Comparison of ENCODE assay signal across 8 mouse cellular contexts in genomic region chr12:72104525-72105281, GRCm38 (mm10). TPM values are rescaled to one million over a fixed set of nuclear protein-coding genes. Genes with fewer than 3 reads are reported as not detected.
A peak's percentile ranks its signal among the peaks of the same experiment; 100 is the strongest.
DNase-seq lines count a peak whose midpoint lies in the region; ATAC-seq lines count a peak whose summit lies in the region.

No protein-coding gene starts in this region.

- WGBS in embryonic facial prominence, embryonic 13.5 days = 35% methylated on average over 14 of the region's 14 CpGs
- WGBS in midbrain, embryonic 10.5 days = 32% methylated on average over 14 of the region's 14 CpGs

- 0 out of 2 replicates have a peak, but pooled peaks have one; percentile 15 for ATAC-seq in embryonic facial prominence, embryonic 13.5 days (ENCODE audit: insufficient number of reproducible peaks, insufficient read depth, low FRiP score, low TSS enrichment, low read depth)

- H3K4me3 ChIP-seq in embryonic facial prominence, embryonic 13.5 days = no peak overlapping the region
- no peak overlapping the region for H3K4me3 ChIP-seq in midbrain, embryonic 10.5 days

- intact Hi-C loops in left cerebral cortex, postnatal 25 days (cut with DNase I) = loop anchor here (2.0 to 5.0 kb wide), 5 partner anchors 108 to 322 kb away; no protein-coding TSS in a partner anchor

- H3K27me3 ChIP-seq in embryonic facial prominence, embryonic 13.5 days = no peaks in the 10 kb centered on the region
- no peaks in the 10 kb centered on the region for H3K27me3 ChIP-seq in midbrain, embryonic 10.5 days (ENCODE audit: low read depth, poor library complexity, severe bottlenecking)

- H3K9ac ChIP-seq in embryonic facial prominence, embryonic 13.5 days = peak overlapping the region; percentile 36; the same call in 1 of the 2 replicates

- H3K4me2 ChIP-seq in embryonic facial prominence, embryonic 13.5 days = no peak overlapping the region

- no peaks in the 10 kb centered on the region for H3K9me3 ChIP-seq in embryonic facial prominence, embryonic 13.5 days
- no peaks in the 10 kb centered on the region for H3K9me3 ChIP-seq in midbrain, embryonic 10.5 days (replicated peaks)

- peak; percentile 52 to 60 for DNase-seq in B cell, adult 2 months
- peak; percentile 73 for DNase-seq in adrenal gland, postnatal 10 days
- DNase-seq in heart, adult 8-10 months (ENCODE audit: low spot score) = peak; percentile 80
- DNase-seq in kidney, adult 11 months = peak; percentile 33
- peak; percentile 60 to 86 for DNase-seq in left cerebral cortex, postnatal 25 days (ENCODE audit: low spot score in 2 of 2)
- DNase-seq in midbrain, embryonic 10.5 days (ENCODE audit: low spot score) = peak; percentile 45
- DNase-seq in right cerebral cortex, postnatal 25 days = peak; percentile 52

- peaks cover 12% of the 10 kb centered on the region for H3K36me3 ChIP-seq in embryonic facial prominence, embryonic 13.5 days
- peaks cover 21% of the 10 kb centered on the region for H3K36me3 ChIP-seq in midbrain, embryonic 10.5 days

- H3K4me1 ChIP-seq in embryonic facial prominence, embryonic 13.5 days = no peaks in the 10 kb centered on the region
- no peaks in the 10 kb centered on the region for H3K4me1 ChIP-seq in midbrain, embryonic 10.5 days

- no peak overlapping the region for H3K27ac ChIP-seq in embryonic facial prominence, embryonic 13.5 days
- H3K27ac ChIP-seq in midbrain, embryonic 10.5 days (replicated peaks) = no peak overlapping the region

RNA-seq across cellular contexts. Expression of gene Jkamp, which starts 19.3 kb away (rescaled TPM):
- total RNA-seq in adrenal gland, postnatal 10 days (2021) = 10 to 100 TPM; 39.6 to 42.9 TPM
- polyA plus RNA-seq in embryonic facial prominence, embryonic 13.5 days (2015; fragmentation: Nextera tagmentation; extraction: Ambion mirVana) = 75.3 and 85.3 TPM in 2 replicates
- 10 to 100 TPM; 21.1 to 24.8 (median 22.8) TPM for total RNA-seq in heart, adult 8-10 months (2022)
- 10 to 100 TPM; 54.8 to 55.5 TPM for total RNA-seq in left cerebral cortex, postnatal 25 days (2021)
- 84.5 and 102 TPM in 2 replicates for polyA plus RNA-seq in midbrain, embryonic 10.5 days (2016; fragmentation: Nextera tagmentation; extraction: Ambion mirVana)

RNA-seq across cellular contexts. Expression of gene L3hypdh, which starts 19.5 kb away (rescaled TPM):
- 10 to 100 TPM; 31.0 to 37.3 TPM for total RNA-seq in adrenal gland, postnatal 10 days (2021)
- 21.9 and 23.4 TPM in 2 replicates for polyA plus RNA-seq in embryonic facial prominence, embryonic 13.5 days (2015; fragmentation: Nextera tagmentation; extraction: Ambion mirVana)
- total RNA-seq in heart, adult 8-10 months (2022) = 1 to 10 TPM; 4.9 to 9.1 (median 8.1) TPM
- 1 to 10 TPM; 2.6 to 3.4 TPM for total RNA-seq in left cerebral cortex, postnatal 25 days (2021)
- 6.7 and 7.8 TPM in 2 replicates for polyA plus RNA-seq in midbrain, embryonic 10.5 days (2016; fragmentation: Nextera tagmentation; extraction: Ambion mirVana)

RNA-seq across cellular contexts. Expression of gene Gpr135, which starts 33.8 kb away (rescaled TPM):
- 1 to 10 TPM; 4.5 to 4.8 TPM for total RNA-seq in adrenal gland, postnatal 10 days (2021)
- polyA plus RNA-seq in embryonic facial prominence, embryonic 13.5 days (2015; fragmentation: Nextera tagmentation; extraction: Ambion mirVana) = 0.97 and 1.2 TPM in 2 replicates
- total RNA-seq in heart, adult 8-10 months (2022) = under 1 TPM; 0.26 to 0.41 (median 0.31) TPM
- total RNA-seq in left cerebral cortex, postnatal 25 days (2021) = 10 to 100 TPM; 12.5 to 13.2 TPM
- 0.46 and 0.82 TPM in 2 replicates for polyA plus RNA-seq in midbrain, embryonic 10.5 days (2016; fragmentation: Nextera tagmentation; extraction: Ambion mirVana)
